Mouse (Mus musculus) natural killer cell, adult 2 months (primary cell): ENCODE results near the gene Dync1h1.
A peak's percentile ranks its signal among the peaks of the same experiment; 100 is the strongest.
"Not testable (repeated sequence)": the region's sequence is repeated elsewhere in the genome, so short reads cannot be mapped to it uniquely, and the experiment has no call there.

Source experiments
- DNase-seq, 2 experiments: peaks; one replicate each; pipeline ENCODE4 v3.0.0; 2022; ENCODE audit warnings: low spot score in 2 of 2

Dync1h1 gene

DNA sequence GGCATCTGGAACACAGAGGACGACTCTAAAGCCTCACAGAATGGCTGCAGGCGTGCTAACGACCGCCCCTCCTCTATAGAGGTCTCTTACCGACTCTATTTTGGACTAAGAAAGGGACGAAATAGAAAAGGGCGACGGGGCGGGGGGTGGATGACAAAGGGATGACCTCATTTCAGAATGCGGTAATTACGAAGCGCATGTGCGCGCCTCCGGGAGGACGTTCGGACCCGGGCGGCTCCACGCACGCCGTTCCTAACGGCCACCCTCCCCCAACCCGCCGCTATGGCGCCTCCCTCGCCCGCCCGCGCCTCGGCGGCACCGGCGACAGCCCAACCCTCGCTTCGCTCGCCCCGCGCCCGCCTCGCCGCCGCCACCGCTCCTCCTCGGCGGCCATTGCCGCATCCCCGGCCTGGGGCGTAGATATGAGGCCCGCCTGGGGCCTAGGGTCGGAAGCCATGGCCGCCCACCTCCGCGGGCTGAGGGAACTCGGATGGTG lies 94.5 kb downstream of the Dync1h1 start:
- DNase-seq: peak; percentile 32 to 40

DNA sequence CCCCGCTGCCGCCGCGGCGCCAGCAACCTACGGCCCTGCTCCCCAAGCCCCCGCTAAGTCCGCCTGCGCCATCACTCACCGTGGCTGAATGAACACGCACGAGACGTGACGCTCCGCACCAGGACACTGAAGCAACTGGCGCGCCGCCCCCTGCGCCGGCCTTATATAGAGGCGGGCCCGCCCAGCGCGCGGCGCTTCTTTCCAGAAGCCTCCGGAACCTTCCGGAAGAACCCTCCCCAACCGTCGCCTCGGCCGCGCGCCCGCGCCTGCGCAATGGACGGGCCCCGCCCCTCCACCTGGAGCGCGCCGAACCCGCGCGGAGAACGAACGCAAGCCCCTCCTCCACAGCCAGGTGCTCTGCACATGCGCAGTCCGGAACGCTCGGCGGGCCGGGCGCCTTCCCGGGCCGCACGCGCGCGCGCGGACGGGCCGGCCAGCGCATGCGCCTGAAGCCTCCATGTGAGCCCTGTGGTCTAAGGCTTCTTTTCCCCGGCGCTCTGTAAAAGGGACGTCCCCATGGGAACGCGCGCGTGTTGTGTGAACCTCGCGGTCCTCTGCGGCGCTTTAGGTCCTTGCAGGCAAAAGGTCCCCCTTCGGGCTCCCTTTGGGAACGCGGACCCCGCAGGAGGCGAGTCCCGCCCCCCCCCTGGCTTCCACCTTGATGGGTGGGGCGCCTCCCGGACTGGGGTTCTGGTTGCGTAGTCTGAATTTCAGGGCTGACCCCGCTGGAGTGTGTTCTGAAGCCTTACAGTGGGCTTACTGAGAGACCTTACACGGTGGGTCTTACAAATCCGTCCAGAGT lies 95.1 kb downstream of the Dync1h1 start:
- peak; percentile 98 to 99 for DNase-seq

GRCm38 (mm10) chr12:110696975-110697400 lies 95.7 kb downstream of the Dync1h1 start:
- no peak for DNase-seq

DNA sequence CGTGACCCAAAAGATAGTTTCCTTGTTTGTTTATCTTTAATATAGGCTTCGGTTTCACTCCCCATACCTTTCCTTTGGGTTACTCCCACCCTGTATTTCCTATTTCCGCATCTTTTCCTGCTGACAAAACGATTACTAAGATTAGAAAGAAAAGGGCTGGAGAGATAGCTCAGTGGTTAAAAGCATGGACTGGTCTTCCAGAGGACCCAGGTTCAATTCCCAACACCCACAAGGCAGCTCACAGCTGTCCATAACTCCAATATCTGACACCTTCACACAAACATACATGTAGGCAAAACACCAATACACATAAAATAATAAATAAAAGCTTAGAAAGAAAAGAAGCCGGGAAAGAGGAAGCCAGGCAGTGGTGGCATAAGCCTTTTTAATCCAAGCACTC lies 96.2 kb downstream of the Dync1h1 start:
- no peak for DNase-seq

- no peak for DNase-seq
These were observed 96.8 kb downstream of the Dync1h1 start for GRCm38 (mm10) chr12:110698080-110698479.

DNA sequence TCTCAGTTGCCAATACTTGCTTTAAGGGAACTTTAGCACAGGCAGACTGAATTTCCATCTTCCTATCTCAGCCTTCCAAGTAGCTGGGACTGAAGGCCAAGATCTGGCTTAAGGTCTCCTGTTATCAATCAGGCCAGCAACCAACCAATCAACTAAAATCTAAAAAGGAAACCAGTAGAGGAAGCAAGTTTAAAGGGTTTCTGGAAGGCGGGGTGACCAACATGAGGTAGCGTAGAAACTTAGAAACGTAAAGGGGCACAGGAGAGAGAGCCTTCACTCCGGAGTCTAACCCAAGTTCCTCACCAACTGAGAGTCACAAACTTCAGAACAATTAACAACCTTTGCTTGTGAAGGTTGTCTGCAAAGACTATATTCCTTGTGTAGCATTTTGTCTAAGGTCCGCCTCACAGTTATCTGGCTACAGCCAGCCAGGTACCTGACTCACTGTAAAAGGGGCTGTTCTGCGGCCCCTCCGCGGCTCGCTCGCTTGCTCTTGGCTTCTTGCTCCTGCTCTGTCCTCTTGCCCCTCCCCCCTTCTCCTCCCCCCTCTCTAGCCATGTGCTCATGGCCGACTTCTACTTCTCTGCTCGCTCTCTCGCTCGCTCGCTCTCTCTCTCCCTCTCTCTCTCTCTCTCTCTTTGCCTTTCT lies 97.4 kb downstream of the Dync1h1 start:
- no peak for DNase-seq

DNA sequence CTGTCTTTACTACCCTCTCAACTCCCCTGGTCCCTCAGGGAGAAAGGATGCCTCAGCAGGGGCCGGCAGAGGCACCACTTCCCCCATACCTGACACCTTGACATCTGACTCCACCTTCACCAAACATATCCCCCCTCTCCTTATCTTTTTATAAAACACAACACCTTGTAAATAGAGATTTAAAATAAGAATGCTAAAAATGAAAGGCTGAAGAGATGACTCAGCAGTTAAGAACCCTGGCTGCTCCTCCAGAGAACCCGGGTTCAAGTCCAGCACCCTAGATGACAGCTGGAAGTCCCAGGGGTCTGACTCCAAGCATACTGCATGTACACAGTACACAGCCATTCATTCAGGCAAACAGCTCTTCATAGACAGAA lies 97.9 kb downstream of the Dync1h1 start:
- DNase-seq: no peak

GRCm38 (mm10) chr12:110700730-110701129 lies 99.5 kb downstream of the Dync1h1 start:
- no peak for DNase-seq

- not testable (repeated sequence) for DNase-seq
These were observed 100.1 kb downstream of the Dync1h1 start for GRCm38 (mm10) chr12:110701363-110701762.

GRCm38 (mm10) chr12:110702556-110702955 lies 101.3 kb downstream of the Dync1h1 start, which contains the start of gene Hsp90aa1:
TSS of gene Hsp90aa1 (minus strand) at chr12:110702728.
- no peak for DNase-seq

DNA sequence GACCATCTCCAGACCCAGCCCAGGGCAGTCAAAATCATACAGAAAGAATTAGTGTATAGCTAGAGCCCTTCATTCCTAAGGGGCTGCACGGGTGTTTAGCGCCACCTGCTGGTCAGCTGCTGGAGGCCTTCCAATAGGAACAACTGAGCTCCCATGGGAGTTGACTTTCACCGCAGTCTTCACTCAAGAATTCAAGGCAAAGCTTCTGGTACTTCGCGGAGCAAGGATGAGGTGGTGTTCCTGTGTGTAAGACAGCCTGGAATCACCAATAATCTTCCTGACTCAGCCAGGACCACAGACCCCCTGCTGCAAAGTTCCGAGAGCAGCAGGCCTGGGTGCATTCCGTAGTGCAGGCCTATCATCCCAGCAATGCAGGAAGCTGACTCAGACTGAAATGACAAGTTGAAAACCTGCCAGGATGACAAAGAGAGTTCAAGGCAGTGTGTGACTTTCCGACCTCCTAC lies 101.8 kb downstream of the Dync1h1 start:
- peak; percentile 60 to 84 for DNase-seq

GRCm38 (mm10) chr12:110703682-110704081 lies 102.4 kb downstream of the Dync1h1 start:
- no peak for DNase-seq

GRCm38 (mm10) chr12:110705419-110705818 lies 104.2 kb downstream of the Dync1h1 start:
- not testable (repeated sequence) for DNase-seq

GRCm38 (mm10) chr12:110706337-110707231 lies 105.3 kb downstream of the Dync1h1 start:
- DNase-seq: peak in 1 of 2 experiments; percentile 18

- no peak for DNase-seq
These were observed 106.2 kb downstream of the Dync1h1 start for GRCm38 (mm10) chr12:110707451-110707850.

- DNase-seq: no peak
These were observed 110.0 kb downstream of the Dync1h1 start for GRCm38 (mm10) chr12:110711270-110711669.

DNA sequence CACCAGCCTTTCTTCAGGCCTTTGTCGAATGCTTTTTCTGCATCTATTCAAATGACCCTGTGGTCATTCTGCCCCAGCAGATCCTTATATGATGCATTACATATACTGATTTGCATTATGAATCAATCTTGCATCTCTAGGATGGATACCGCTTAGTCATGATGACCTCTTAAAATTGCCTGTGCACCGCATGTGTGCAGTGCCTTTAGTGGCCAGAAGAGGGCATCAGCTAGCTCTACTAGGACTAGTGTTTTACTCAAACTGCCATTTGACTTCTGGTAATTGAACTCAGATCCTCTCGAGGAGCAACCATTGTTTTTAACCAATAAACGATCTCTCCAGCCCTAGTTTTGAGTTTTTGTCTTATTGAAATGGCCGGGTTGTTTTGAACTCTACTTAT lies 112.5 kb downstream of the Dync1h1 start:
- DNase-seq: no peak

DNA sequence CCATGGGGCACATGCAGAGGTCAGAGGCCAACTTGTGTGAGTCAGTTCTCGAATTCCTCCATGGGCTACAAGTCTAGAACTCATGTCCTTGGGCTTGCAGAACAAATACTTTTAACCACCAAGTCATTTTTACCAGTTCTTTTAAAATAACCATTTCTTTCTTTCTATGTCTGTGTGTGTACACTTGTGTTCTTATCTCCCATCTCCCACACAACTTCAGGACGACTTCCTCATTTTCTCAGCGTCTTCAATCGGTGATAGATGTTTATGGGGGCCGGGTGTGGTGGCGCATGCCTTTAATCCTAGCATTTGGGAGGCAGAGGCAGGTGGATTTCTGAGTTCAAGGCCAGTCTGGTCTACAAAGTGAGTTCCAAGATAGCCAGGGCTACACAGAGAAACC lies 113.0 kb downstream of the Dync1h1 start:
- no peak for DNase-seq

- no peak for DNase-seq
These were observed 114.8 kb downstream of the Dync1h1 start for GRCm38 (mm10) chr12:110716004-110716403.
